Comparison of ENCODE assay signal across 20 mouse cellular contexts in genomic region chr6:134684354-134684915, GRCm38 (mm10). TPM values are rescaled to one million over a fixed set of nuclear protein-coding genes. Genes with fewer than 3 reads are reported as not detected.
DNase-seq lines count a peak whose midpoint lies in the region; ATAC-seq and TF ChIP-seq lines count a peak whose summit lies in the region.
"Had no signal": no experiment of that assay in that cellular context is flagged by ENCODE, and none has a peak within 500 bp of the region (broad histone marks: within the 10 kb centered on the region; RNA-seq: fewer than 3 reads in every experiment).

No protein-coding gene starts in this region.

- H3K27ac ChIP-seq in hindbrain, embryonic 16.5 days (ENCODE audit: low read depth, low read length), result no peak overlapping the region
- no peak overlapping the region for H3K27ac ChIP-seq in hindbrain, embryonic 12.5 days
- H3K27ac ChIP-seq in midbrain, postnatal 0 days (ENCODE audit: low read depth, low read length), result peak overlapping the region; percentile 59; the same call in 1 of the 2 replicates
- no peak overlapping the region for H3K27ac ChIP-seq in kidney, adult 2 months (ENCODE audit: insufficient read depth, low read depth, low read length)
- H3K27ac ChIP-seq: embryonic facial prominence, embryonic 13.5 days; layer of hippocampus, adult 2 months; limb, embryonic 13.5 days; liver, embryonic 12.5 days had no signal

- no peak for TF ChIP-seq CTCF in midbrain, postnatal 0 days (IDR thresholded peaks at IDR 0.05)
- no peak for TF ChIP-seq CTCF in kidney, adult 2 months (conservative IDR thresholded peaks at IDR 0.05; ENCODE audit: insufficient read depth, insufficient read length, low read depth, low read length)

- H3K9me3 ChIP-seq in hindbrain, embryonic 16.5 days (ENCODE audit: control insufficient read depth, low read length), result no peaks in the 10 kb centered on the region
- no peaks in the 10 kb centered on the region for H3K9me3 ChIP-seq in hindbrain, embryonic 12.5 days (replicated peaks)
- H3K9me3 ChIP-seq in midbrain, postnatal 0 days (ENCODE audit: low read length), result no peaks in the 10 kb centered on the region
- H3K9me3 ChIP-seq: embryonic facial prominence, embryonic 13.5 days; limb, embryonic 13.5 days; liver, embryonic 12.5 days had no signal

- no peak overlapping the region for H3K9ac ChIP-seq in hindbrain, embryonic 16.5 days (ENCODE audit: low read depth, low read length)
- no peak overlapping the region for H3K9ac ChIP-seq in hindbrain, embryonic 12.5 days
- no peak overlapping the region for H3K9ac ChIP-seq in midbrain, postnatal 0 days (replicated peaks; ENCODE audit: low read length, poor library complexity, severe bottlenecking)
- H3K9ac ChIP-seq: embryonic facial prominence, embryonic 13.5 days; limb, embryonic 13.5 days; liver, embryonic 12.5 days; lung, embryonic 14.5 days had no signal

- no peak for TF ChIP-seq POLR2A in kidney, adult 2 months (IDR thresholded peaks at IDR 0.05; ENCODE audit: low read depth, low read length)

- peak; percentile 41 to 54 for DNase-seq in cerebellum, postnatal 10 days
- DNase-seq in cerebellum, adult 11 months, result no peak
- DNase-seq in retina, embryonic 14.5 days (ENCODE audit: low spot score), result peak; percentile 13
- no peak for DNase-seq in retina, postnatal 1 day
- peak; percentile 40 for DNase-seq in midbrain, postnatal 0 days (ENCODE audit: low spot score)
- no peak for DNase-seq in kidney, adult 2 months
- DNase-seq: adrenal gland, postnatal 36 days; embryo, embryonic 11 days; heart, postnatal 4 days; kidney, postnatal 25 days; lung, embryonic 14.5 days; right cerebral cortex, postnatal 25 days; spleen, adult 18-20 months had no signal

- H3K36me3 ChIP-seq in hindbrain, embryonic 16.5 days (ENCODE audit: control insufficient read depth, insufficient read depth, low read length), result peaks cover 2% of the 10 kb centered on the region; the same call in 1 of the 2 replicates
- no peaks in the 10 kb centered on the region for H3K36me3 ChIP-seq in hindbrain, embryonic 12.5 days
- peaks cover 3% of the 10 kb centered on the region; the same call in 1 of the 2 replicates for H3K36me3 ChIP-seq in midbrain, postnatal 0 days (ENCODE audit: insufficient read depth, low read length)
- no peaks in the 10 kb centered on the region for H3K36me3 ChIP-seq in kidney, adult 2 months (ENCODE audit: control insufficient read depth, insufficient read depth, low read length)
- H3K36me3 ChIP-seq: embryonic facial prominence, embryonic 13.5 days; limb, embryonic 13.5 days; liver, embryonic 12.5 days had no signal

- WGBS in hindbrain, embryonic 16.5 days, result 63% methylated on average over 6 of the region's 6 CpGs
- WGBS in hindbrain, embryonic 12.5 days, result 79% methylated on average over 6 of the region's 6 CpGs
- WGBS in midbrain, postnatal 0 days, result 63% methylated on average over 6 of the region's 6 CpGs
- whole genome bisulfite sequencing in kidney, adult 2 months, result 68% methylated on average over 6 of the region's 6 CpGs

- no peak overlapping the region for H3K4me2 ChIP-seq in hindbrain, embryonic 16.5 days (ENCODE audit: low read length)
- H3K4me2 ChIP-seq in hindbrain, embryonic 12.5 days (replicated peaks), result no peak overlapping the region
- H3K4me2 ChIP-seq in midbrain, postnatal 0 days (ENCODE audit: low read depth, low read length, poor library complexity, severe bottlenecking), result no peak overlapping the region
- H3K4me2 ChIP-seq: embryonic facial prominence, embryonic 13.5 days; limb, embryonic 13.5 days; liver, embryonic 12.5 days; lung, embryonic 14.5 days had no signal

- ATAC-seq in hindbrain, embryonic 16.5 days, result peak; percentile 70
- no peak for ATAC-seq in hindbrain, embryonic 12.5 days (ENCODE audit: low FRiP score)
- peak; percentile 61; the same call in 1 of the 2 replicates for ATAC-seq in midbrain, postnatal 0 days (ENCODE audit: low FRiP score)
- ATAC-seq: liver, embryonic 12.5 days had no signal

- H3K27me3 ChIP-seq in hindbrain, embryonic 16.5 days (replicated peaks; ENCODE audit: control insufficient read depth, insufficient read depth, low read length), result no peaks in the 10 kb centered on the region
- H3K27me3 ChIP-seq in hindbrain, embryonic 12.5 days, result no peaks in the 10 kb centered on the region
- no peaks in the 10 kb centered on the region for H3K27me3 ChIP-seq in midbrain, postnatal 0 days (ENCODE audit: insufficient read depth, low read length)
- H3K27me3 ChIP-seq in kidney, adult 2 months (replicated peaks; ENCODE audit: control insufficient read depth, insufficient read depth, low read length), result no peaks in the 10 kb centered on the region
- H3K27me3 ChIP-seq: embryonic facial prominence, embryonic 13.5 days; limb, embryonic 13.5 days; liver, embryonic 12.5 days had no signal

- H3K4me1 ChIP-seq in hindbrain, embryonic 16.5 days (ENCODE audit: control insufficient read depth, insufficient read depth, low read depth, low read length), result 0 out of 2 replicates have a peak, but pooled peaks cover 3% of the 10 kb centered on the region
- no peaks in the 10 kb centered on the region for H3K4me1 ChIP-seq in hindbrain, embryonic 12.5 days
- peaks cover 8% of the 10 kb centered on the region; the same call in 1 of the 2 replicates for H3K4me1 ChIP-seq in midbrain, postnatal 0 days (ENCODE audit: insufficient read depth, low read length)
- H3K4me1 ChIP-seq in kidney, adult 2 months (ENCODE audit: control insufficient read depth, insufficient read depth, low read length), result no peaks in the 10 kb centered on the region
- H3K4me1 ChIP-seq: embryonic facial prominence, embryonic 13.5 days; limb, embryonic 13.5 days; liver, embryonic 12.5 days had no signal

- H3K4me3 ChIP-seq in hindbrain, embryonic 16.5 days (ENCODE audit: low read length), result no peak overlapping the region
- H3K4me3 ChIP-seq in hindbrain, embryonic 12.5 days, result no peak overlapping the region
- H3K4me3 ChIP-seq in midbrain, postnatal 0 days (ENCODE audit: low read depth, low read length), result no peak overlapping the region
- H3K4me3 ChIP-seq in kidney, adult 2 months (ENCODE audit: insufficient read depth, low read depth, low read length), result no peak overlapping the region
- H3K4me3 ChIP-seq: embryonic facial prominence, embryonic 13.5 days; erythroblast, embryonic 14.5 days; layer of hippocampus, adult 2 months; limb, embryonic 13.5 days; liver, embryonic 12.5 days had no signal

RNA-seq across cellular contexts. Expression of gene Borcs5, which starts 45.1 kb away (rescaled TPM):
- polyA plus RNA-seq in hindbrain, embryonic 16.5 days (2015; fragmentation: Nextera tagmentation; extraction: Ambion mirVana), result 39.3 and 42.8 TPM in 2 replicates
- polyA plus RNA-seq in hindbrain, embryonic 12.5 days (2016; fragmentation: Nextera tagmentation; extraction: Ambion mirVana), result 37.8 and 38.5 TPM in 2 replicates
- 56.0 and 59.0 TPM in 2 replicates for total RNA-seq in midbrain, postnatal 0 days (2014; rRNA removed)
- polyA plus RNA-seq in midbrain, postnatal 0 days (2015; fragmentation: Nextera tagmentation; extraction: Ambion mirVana), result 39.6 and 42.7 TPM in 2 replicates
- 14.5 and 15.1 TPM in 2 replicates for polyA plus RNA-seq in kidney, adult 2 months (2012; rRNA removed)

RNA-seq across cellular contexts. Expression of gene Mansc1, which starts 52.1 kb away (rescaled TPM):
- 1.3 and 1.7 TPM in 2 replicates for polyA plus RNA-seq in hindbrain, embryonic 16.5 days (2015; fragmentation: Nextera tagmentation; extraction: Ambion mirVana)
- 1.3 and 1.6 TPM in 2 replicates for polyA plus RNA-seq in hindbrain, embryonic 12.5 days (2016; fragmentation: Nextera tagmentation; extraction: Ambion mirVana)
- 2.0 and 2.8 TPM in 2 replicates for total RNA-seq in midbrain, postnatal 0 days (2014; rRNA removed)
- 1.6 and 1.7 TPM in 2 replicates for polyA plus RNA-seq in midbrain, postnatal 0 days (2015; fragmentation: Nextera tagmentation; extraction: Ambion mirVana)
- 8.8 and 9.6 TPM in 2 replicates for polyA plus RNA-seq in kidney, adult 2 months (2012; rRNA removed)
- polyA plus RNA-seq: erythroblast, embryonic 14.5 days had no signal

Comparison
In these comparisons a context has a peak if more than half of its experiments do, and no peak if none do; other contexts are left out.
1. DNase-seq: peak in cerebellum, postnatal 10 days (2 of 2), retina, embryonic 14.5 days (single experiment) and midbrain, postnatal 0 days (single experiment); none in cerebellum, adult 11 months (single experiment), retina, postnatal 1 day (single experiment) and kidney, adult 2 months (single experiment).